Mouse (Mus musculus): Measurements from ENCODE around the gene Ppp1r11. TPM values are rescaled to one million over a fixed set of nuclear protein-coding genes. Genes with fewer than 3 reads are reported as not detected.

The Ppp1r11 gene
- total RNA-seq, 2 experiments from 2014 or later = 56.0 to 61.3 TPM

DNA sequence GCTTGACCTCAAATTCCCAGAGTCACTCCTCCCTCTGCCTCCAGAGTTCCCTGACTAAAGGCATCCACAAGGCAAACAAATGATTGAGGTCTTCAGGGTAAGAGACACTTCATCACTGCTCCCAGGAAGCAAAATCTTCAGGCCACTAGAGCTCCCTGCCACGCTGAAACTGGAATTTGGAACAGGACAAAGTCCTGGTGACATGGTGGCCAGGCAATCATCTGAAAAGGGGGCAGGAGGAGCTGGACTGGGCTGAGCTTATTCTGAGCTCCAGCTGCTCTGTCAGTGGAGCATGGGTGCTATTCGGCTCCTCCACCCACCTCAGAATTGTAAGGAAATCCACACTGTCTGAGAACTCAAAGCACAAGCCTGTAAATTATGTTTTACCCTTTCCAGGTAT is 39.5 kb downstream of the Ppp1r11 start:
- no peak for DNase-seq

DNA sequence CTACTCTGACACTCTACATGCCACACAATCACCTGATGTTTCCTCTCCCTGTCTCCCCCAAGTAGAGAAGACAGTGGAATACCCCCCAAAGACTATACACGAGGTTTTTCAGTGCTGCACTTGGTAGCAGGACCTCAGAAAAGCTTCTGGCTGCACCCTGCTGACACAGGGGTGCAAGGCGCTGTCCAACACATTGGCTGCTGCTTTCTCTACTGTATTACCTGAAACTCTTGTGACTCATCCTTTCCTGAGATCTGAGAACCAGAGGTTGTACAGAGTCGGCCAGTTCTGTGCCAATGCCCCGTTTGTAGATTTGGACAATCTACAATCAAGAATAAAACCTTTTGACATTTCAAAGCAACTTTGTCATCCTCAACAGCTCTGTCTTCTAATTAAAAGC is 41.7 kb downstream of the Ppp1r11 start:
- DNase-seq = no peak

DNA sequence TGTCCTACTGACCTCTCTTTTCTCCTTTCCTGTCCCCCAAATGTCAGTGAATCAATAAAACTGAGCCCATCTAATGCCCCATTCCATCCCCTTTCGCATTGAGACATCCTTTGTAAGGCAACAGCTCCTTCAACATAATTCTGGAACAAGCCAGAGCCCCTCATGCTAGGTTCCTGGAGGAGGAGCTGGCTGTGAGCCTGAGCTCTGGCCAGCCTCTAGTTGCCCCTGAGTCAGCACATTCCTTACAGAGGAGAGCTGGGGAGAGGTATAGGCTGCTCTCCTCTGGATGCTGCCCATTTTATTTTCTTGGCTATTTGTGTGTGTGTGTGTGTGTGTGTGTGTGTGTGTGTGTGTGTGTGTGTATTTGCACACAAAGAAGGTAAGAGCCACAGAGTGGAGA is 43.3 kb downstream of the Ppp1r11 start:
- DNase-seq = no peak

DNA sequence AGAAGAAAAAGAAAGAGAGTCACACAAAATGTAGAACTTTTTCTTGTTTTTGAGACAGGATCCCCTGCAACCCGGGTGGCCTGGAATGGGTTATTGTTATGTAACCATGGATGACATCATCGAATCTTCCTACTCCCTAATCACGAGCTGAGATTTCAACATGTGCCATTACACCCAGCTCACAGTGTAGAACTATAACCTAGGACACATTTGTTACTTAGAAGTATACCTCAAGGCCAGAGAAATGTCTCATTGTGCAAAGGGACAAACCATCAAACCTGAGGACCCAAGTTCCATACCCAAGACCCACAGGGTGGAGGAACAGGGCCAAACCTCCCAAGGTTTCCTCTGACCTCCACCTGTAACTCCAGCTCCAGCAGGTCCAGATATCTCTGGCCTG is 47.9 kb downstream of the Ppp1r11 start:
- no peak for DNase-seq

DNA sequence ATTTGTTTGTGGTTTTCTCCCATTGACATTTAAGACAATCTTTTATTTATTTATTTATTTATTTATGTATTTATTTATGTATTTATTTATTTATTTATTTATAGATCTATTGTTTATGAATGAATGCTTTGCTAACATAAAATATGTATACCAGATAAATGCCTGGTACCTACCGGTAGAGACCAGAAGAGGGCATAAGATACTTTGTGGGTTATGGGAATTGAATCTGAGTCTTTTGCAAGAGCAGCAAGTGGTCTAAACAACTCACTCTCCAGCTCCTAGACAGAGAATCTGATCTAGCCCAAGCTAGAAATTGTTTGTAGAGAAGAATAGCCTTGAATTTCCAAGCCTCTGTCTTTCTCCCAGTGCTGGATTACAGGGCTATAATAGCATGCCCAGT is 50.9 kb downstream of the Ppp1r11 start:
- no peak for DNase-seq

DNA sequence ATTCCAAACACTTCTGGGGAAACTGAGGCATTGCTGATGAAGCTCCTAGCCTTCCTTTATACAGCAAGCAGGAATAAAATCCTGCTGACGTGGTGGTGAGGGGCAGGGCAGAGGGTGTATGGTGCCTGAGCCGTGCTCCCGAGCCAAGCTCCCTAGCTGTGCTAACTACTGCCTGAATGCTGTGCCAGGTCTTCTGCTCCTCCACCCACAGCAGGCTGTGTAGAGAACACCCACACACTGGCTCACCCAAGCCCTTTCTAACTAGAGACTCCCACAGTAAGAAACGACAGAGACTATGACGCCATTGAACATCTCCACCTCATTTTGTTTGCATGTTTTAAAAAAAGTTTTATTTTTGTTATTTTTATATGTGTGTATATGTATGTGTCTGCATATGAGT is 51.5 kb downstream of the Ppp1r11 start:
- DNase-seq = no peak

DNA sequence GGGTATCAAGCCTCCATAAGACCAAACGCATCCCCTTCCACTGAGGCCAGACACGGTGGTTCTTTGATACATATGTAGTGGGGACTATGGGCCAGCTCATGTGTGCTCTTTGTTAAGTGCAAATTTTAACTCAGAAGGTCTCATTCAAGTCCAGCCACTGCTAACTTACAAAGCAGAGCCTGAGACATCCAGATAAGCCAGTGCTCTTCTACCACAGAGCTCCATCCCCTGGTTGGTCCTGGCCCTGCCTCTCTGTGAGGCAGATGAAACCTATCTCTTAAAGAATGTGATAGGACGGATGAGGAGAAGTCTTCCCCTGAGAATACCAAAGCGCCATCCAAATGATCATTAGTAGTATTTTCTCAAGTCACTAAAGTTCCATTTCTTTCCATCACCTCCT is 52.2 kb downstream of the Ppp1r11 start:
- no peak for DNase-seq

Other genes starting within 250 kb of the Ppp1r11 start
- gene H2-M10.5, start 178.8 kb downstream of the Ppp1r11 start, total RNA-seq (2021) = not detected
- gene H2-M10.6, start 139.6 kb downstream of the Ppp1r11 start, total RNA-seq (2021) = not detected
- 10 to 100 TPM; 24.5 to 28.4 TPM for gene Trim26, start 114.6 kb downstream of the Ppp1r11 start, total RNA-seq (2021)
- not detected for gene Trim15, start 84.5 kb downstream of the Ppp1r11 start, total RNA-seq (2021)
- 1 to 10 TPM in 1 of 2 experiments, under 1 TPM in 1; 0.57 to 1.8 TPM for gene Trim10, start 82.2 kb downstream of the Ppp1r11 start, total RNA-seq (2021)
- gene Trim40, start 61.6 kb downstream of the Ppp1r11 start, total RNA-seq (2021) = not detected
- gene Trim31, start 53.6 kb downstream of the Ppp1r11 start, total RNA-seq (2021) = not detected
- gene Rnf39, start 8.8 kb downstream of the Ppp1r11 start, total RNA-seq (2021) = under 1 TPM; 0.45 TPM
- 10 to 100 TPM; 24.9 to 29.3 TPM for gene Znrd1, start 6.8 kb upstream of the Ppp1r11 start, total RNA-seq (2021)
- gene Znrd1as, start 6.9 kb upstream of the Ppp1r11 start, total RNA-seq (2021) = 1 to 10 TPM; 7.2 to 7.3 TPM
- gene 2410137M14Rik, start 29.5 kb upstream of the Ppp1r11 start, total RNA-seq (2021) = not detected
- under 1 TPM; 0.29 to 0.43 TPM for gene H2-M5, start 37.8 kb upstream of the Ppp1r11 start, total RNA-seq (2021)
- 10 to 100 TPM in 1 of 2 experiments, 1 to 10 TPM in 1; 9.7 to 14.5 TPM for gene Zfp57, start 49.4 kb upstream of the Ppp1r11 start, total RNA-seq (2021)
- gene Mog, start 71.7 kb upstream of the Ppp1r11 start, total RNA-seq (2021) = not detected
- gene Gabbr1, start 94.2 kb upstream of the Ppp1r11 start, total RNA-seq (2021) = 10 to 100 TPM; 21.6 to 22.4 TPM
- gene Olfr90, start 136.8 kb upstream of the Ppp1r11 start, total RNA-seq (2021) = not detected
- gene Olfr91, start 146.5 kb upstream of the Ppp1r11 start, total RNA-seq (2021) = not detected
- not detected for gene Olfr92, start 168.3 kb upstream of the Ppp1r11 start, total RNA-seq (2021)
- gene Olfr93, start 209.8 kb upstream of the Ppp1r11 start, total RNA-seq (2021) = not detected
- gene Ubd, start 242.2 kb upstream of the Ppp1r11 start, total RNA-seq (2021) = not detected
- not detected for gene Olfr94, start 249.3 kb upstream of the Ppp1r11 start, total RNA-seq (2021)